Mouse (Mus musculus) neural tube, embryonic 11.5 days (tissue): ENCODE measurements at regions not wholly inside any gene's neighbourhood (a gene's known extent, or its start where the extent isn't known, plus 50 kb on each side); places are given as distances from the start of the nearest gene placed in this dataset.

Experiments
- ATAC-seq: fragments of 200-750 bp; cut with Nextera tagmentation; 2 replicates; pipeline ENCODE4 v1.8.0; 2017; ENCODE audit warnings: moderate number of reproducible peaks, mild to moderate bottlenecking, moderate TSS enrichment, moderate library complexity; ENCODE audit not compliant: insufficient read depth, low FRiP score, low TSS enrichment
- DNase-seq: peaks from one replicate; pipeline ENCODE4 v3.0.0-alpha.2; 2015; ENCODE audit warnings: low spot score
- H3K27ac ChIP-seq: fragments of 300-500 bp; sonication (generic); 2 replicates; pipeline ENCODE4 v1.5.1; 2014; ENCODE audit warnings: low read depth, mild to moderate bottlenecking, low read length
- H3K27me3 ChIP-seq: fragments of 300-500 bp; sonication (generic); 2 replicates; pipeline ENCODE4 v1.6.1; 2014; ENCODE audit warnings: mild to moderate bottlenecking, low read length, mixed read lengths; ENCODE audit not compliant: control insufficient read depth, insufficient read depth
- H3K36me3 ChIP-seq: fragments of 300-500 bp; sonication (generic); 2 replicates; pipeline ENCODE4 v1.6.1; 2014; ENCODE audit warnings: mild to moderate bottlenecking, low read length, moderate library complexity, mixed read lengths; ENCODE audit not compliant: control insufficient read depth, insufficient read depth
- H3K4me1 ChIP-seq: fragments of 300-500 bp; sonication (generic); 2 replicates; pipeline ENCODE4 v1.6.1; 2014; ENCODE audit warnings: low read length, mixed read lengths; ENCODE audit not compliant: control insufficient read depth, insufficient read depth
- H3K4me2 ChIP-seq: fragments of 300-500 bp; sonication (generic); 2 replicates; pipeline ENCODE4 v1.6.1; 2014; ENCODE audit warnings: low read depth, mild to moderate bottlenecking, moderate library complexity
- H3K4me3 ChIP-seq: fragments of 300-500 bp; sonication (generic); 2 replicates; pipeline ENCODE4 v1.5.1; 2014; ENCODE audit warnings: low read depth, low read length
- H3K9ac ChIP-seq: fragments of 300-500 bp; sonication (generic); 2 replicates; pipeline ENCODE4 v1.6.1; 2014; ENCODE audit warnings: mild to moderate bottlenecking, low read length
- H3K9me3 ChIP-seq: fragments of 300-500 bp; sonication (generic); 2 replicates; pipeline ENCODE4 v1.6.1; 2016; ENCODE audit warnings: low read length; ENCODE audit not compliant: control insufficient read depth
- WGBS: fragments of 180-500 bp; shearing (Covaris S2); extraction: QIAGEN DNeasy Blood & Tissue Kit; methylation state at CpG from one replicate; pipeline ENCODE4 v1.1.7; 2014; 5-methylcytosine and 5-hydroxymethylcytosine counted together

GRCm38 (mm10) chr19:14695369-14695768 lies 97.5 kb upstream of the Tle4 start:
- Histone ChIP-seq H3K36me3 (no peaks in the 10 kb centered on the region), H3K9me3 (no peaks in the 10 kb centered on the region), H3K27ac (no peak overlapping the region), H3K9ac (no peak overlapping the region), H3K4me2 (no peak overlapping the region), H3K27me3 (no peaks in the 10 kb centered on the region), H3K4me1 (no peaks in the 10 kb centered on the region), H3K4me3 (no peak overlapping the region)
- WGBS: 91% methylated on average over 10 of the region's 10 CpGs
- DNase-seq (no peak), ATAC-seq (no peak)

- Histone ChIP-seq H3K27ac (no peak overlapping the region), H3K4me1 (no peaks in the 10 kb centered on the region), H3K36me3 (no peaks in the 10 kb centered on the region), H3K9ac (no peak overlapping the region), H3K27me3 (no peaks in the 10 kb centered on the region), H3K4me2 (no peak overlapping the region), H3K9me3 (no peaks in the 10 kb centered on the region), H3K4me3 (no peak overlapping the region)
- DNase-seq (no peak), ATAC-seq (no peak)
Observed at GRCm38 (mm10) chr19:14692183-14692582, 94.3 kb upstream of the Tle4 start.

GRCm38 (mm10) chr19:14685628-14686027 lies 87.8 kb upstream of the Tle4 start:
- no peak overlapping the region for H3K4me2 ChIP-seq
- DNase-seq: no peak
- no peaks in the 10 kb centered on the region for H3K4me1 ChIP-seq
- H3K9ac ChIP-seq: no peak overlapping the region
- H3K9me3 ChIP-seq: no peaks in the 10 kb centered on the region
- H3K27me3 ChIP-seq: no peaks in the 10 kb centered on the region
- whole genome bisulfite sequencing: 89% methylated on average over 1 of the region's 1 CpGs
- H3K36me3 ChIP-seq: no peaks in the 10 kb centered on the region
- no peak overlapping the region for H3K4me3 ChIP-seq
- no peak overlapping the region for H3K27ac ChIP-seq
- ATAC-seq: no peak

GRCm38 (mm10) chr19:14684669-14685068 lies 86.8 kb upstream of the Tle4 start:
- H3K4me3 ChIP-seq: no peak overlapping the region
- 87% methylated on average over 3 of the region's 3 CpGs for WGBS
- H3K27ac ChIP-seq: no peak overlapping the region
- H3K9me3 ChIP-seq: no peaks in the 10 kb centered on the region
- DNase-seq (no peak), ATAC-seq (no peak)
- H3K4me2 ChIP-seq: no peak overlapping the region
- no peak overlapping the region for H3K9ac ChIP-seq
- H3K27me3 ChIP-seq: no peaks in the 10 kb centered on the region
- no peaks in the 10 kb centered on the region for H3K36me3 ChIP-seq
- no peaks in the 10 kb centered on the region for H3K4me1 ChIP-seq

- no peak overlapping the region for H3K9ac ChIP-seq
- DNase-seq: no peak
- H3K27me3 ChIP-seq: no peaks in the 10 kb centered on the region
Observed at GRCm38 (mm10) chr19:14681306-14681705, 83.5 kb upstream of the Tle4 start.

GRCm38 (mm10) chr19:14679776-14680175 lies 81.9 kb upstream of the Tle4 start:
- H3K9ac ChIP-seq: no peak overlapping the region
- no peaks in the 10 kb centered on the region for H3K36me3 ChIP-seq
- no peak overlapping the region for H3K27ac ChIP-seq
- no peaks in the 10 kb centered on the region for H3K27me3 ChIP-seq
- H3K4me1 ChIP-seq: no peaks in the 10 kb centered on the region
- ATAC-seq (no peak), DNase-seq (no peak)
- no peaks in the 10 kb centered on the region for H3K9me3 ChIP-seq
- 86% methylated on average over 2 of the region's 2 CpGs for WGBS
- no peak overlapping the region for H3K4me2 ChIP-seq
- no peak overlapping the region for H3K4me3 ChIP-seq

More at GRCm38 (mm10) chr19:14681306-14681705, 83.5 kb upstream of the Tle4 start:
- no peaks in the 10 kb centered on the region for H3K4me1 ChIP-seq
- 69% methylated on average over 11 of the region's 11 CpGs for WGBS
- no peak overlapping the region for H3K27ac ChIP-seq
- no peak overlapping the region for H3K4me3 ChIP-seq
- no peak for ATAC-seq
- no peak overlapping the region for H3K4me2 ChIP-seq
- no peaks in the 10 kb centered on the region for H3K36me3 ChIP-seq
- no peaks in the 10 kb centered on the region for H3K9me3 ChIP-seq

GRCm38 (mm10) chr19:14678584-14678983 lies 80.7 kb upstream of the Tle4 start:
- H3K4me3 ChIP-seq: no peak overlapping the region
- DNase-seq (no peak), ATAC-seq (no peak)
- 90% methylated on average over 4 of the region's 4 CpGs for WGBS
- H3K4me1 ChIP-seq: no peaks in the 10 kb centered on the region
- H3K9me3 ChIP-seq: no peaks in the 10 kb centered on the region
- H3K27me3 ChIP-seq: no peaks in the 10 kb centered on the region
- no peaks in the 10 kb centered on the region for H3K36me3 ChIP-seq
- H3K27ac ChIP-seq: no peak overlapping the region
- no peak overlapping the region for H3K4me2 ChIP-seq
- no peak overlapping the region for H3K9ac ChIP-seq

GRCm38 (mm10) chr19:14676929-14677328 lies 79.1 kb upstream of the Tle4 start:
- Histone ChIP-seq H3K27me3 (no peaks in the 10 kb centered on the region), H3K36me3 (no peaks in the 10 kb centered on the region), H3K9me3 (no peaks in the 10 kb centered on the region), H3K4me1 (no peaks in the 10 kb centered on the region), H3K27ac (no peak overlapping the region), H3K4me3 (no peak overlapping the region), H3K4me2 (no peak overlapping the region), H3K9ac (no peak overlapping the region)
- ATAC-seq: no peak
- no peak for DNase-seq
- 63% methylated on average over 2 of the region's 2 CpGs for WGBS

- H3K27me3 ChIP-seq: no peaks in the 10 kb centered on the region
- H3K36me3 ChIP-seq: no peaks in the 10 kb centered on the region
- H3K27ac ChIP-seq: no peak overlapping the region
- H3K4me1 ChIP-seq: no peaks in the 10 kb centered on the region
- H3K9ac ChIP-seq: no peak overlapping the region
- DNase-seq (no peak), ATAC-seq (no peak)
- no peaks in the 10 kb centered on the region for H3K9me3 ChIP-seq
- H3K4me2 ChIP-seq: no peak overlapping the region
- H3K4me3 ChIP-seq: no peak overlapping the region
Observed at GRCm38 (mm10) chr19:14670821-14671104, 72.9 kb upstream of the Tle4 start.
